Mouse (Mus musculus): Measurements from ENCODE around the gene Ttll5. TPM values are rescaled to one million over a fixed set of nuclear protein-coding genes. Genes with fewer than 3 reads are reported as not detected.

The Ttll5 gene
- polyA plus RNA-seq, 1 experiment = 6.2 TPM

GRCm38 (mm10) chr12:86076321-86076901, 252.0 kb downstream of the Ttll5 start:
- Histone ChIP-seq H3K36me3 (ENCODE audit: control insufficient read depth, insufficient read depth, low read length) (no peaks in the 10 kb centered on the region), H3K27ac (ENCODE audit: insufficient read depth, low read length) (no peak overlapping the region), H3K27me3 (ENCODE audit: control insufficient read depth, insufficient read depth, low read length) (no peaks in the 10 kb centered on the region), H3K4me1 (ENCODE audit: control insufficient read depth, insufficient read depth, insufficient read length) (no peaks in the 10 kb centered on the region), H3K4me3 (ENCODE audit: extremely low read depth, insufficient read depth, insufficient read length) (no peak overlapping the region)
- 49% methylated on average over 13 of the region's 13 CpGs for WGBS
- DNase-seq (ENCODE audit: low read depth in 1 of 2, low spot score in 2 of 2) = no peak
- peak; percentile 6; the same call in 1 of the 2 replicates for TF ChIP-seq CTCF (IDR thresholded peaks at IDR 0.05; ENCODE audit: extremely low read depth, insufficient read depth, insufficient read length, insufficient replicate concordance)
- no peak for TF ChIP-seq POLR2A (IDR thresholded peaks at IDR 0.05; ENCODE audit: low read depth, low read length)

GRCm38 (mm10) chr12:86077322-86077721, 252.9 kb downstream of the Ttll5 start:
- DNase-seq (ENCODE audit: low read depth in 1 of 2, low spot score in 2 of 2) = no peak
- Histone ChIP-seq H3K4me1 (ENCODE audit: control insufficient read depth, insufficient read depth, insufficient read length) (no peaks in the 10 kb centered on the region), H3K36me3 (ENCODE audit: control insufficient read depth, insufficient read depth, low read length) (no peaks in the 10 kb centered on the region), H3K27ac (ENCODE audit: insufficient read depth, low read length) (no peak overlapping the region), H3K4me3 (ENCODE audit: extremely low read depth, insufficient read depth, insufficient read length) (no peak overlapping the region), H3K27me3 (ENCODE audit: control insufficient read depth, insufficient read depth, low read length) (no peaks in the 10 kb centered on the region)
- TF ChIP-seq POLR2A (IDR thresholded peaks at IDR 0.05; ENCODE audit: low read depth, low read length) = no peak
- no peak for TF ChIP-seq CTCF (IDR thresholded peaks at IDR 0.05; ENCODE audit: extremely low read depth, insufficient read depth, insufficient read length, insufficient replicate concordance)
- 81% methylated on average over 8 of the region's 8 CpGs for WGBS

- WGBS = 83% methylated on average over 11 of the region's 11 CpGs
Measured at GRCm38 (mm10) chr12:86077736-86078135, 253.3 kb downstream of the Ttll5 start.

GRCm38 (mm10) chr12:86078176-86078552, 253.7 kb downstream of the Ttll5 start:
- DNase-seq (ENCODE audit: low read depth in 1 of 2, low spot score in 2 of 2) = no peak
- Histone ChIP-seq H3K4me1 (ENCODE audit: control insufficient read depth, insufficient read depth, insufficient read length) (no peaks in the 10 kb centered on the region; the same call in 1 of the 2 replicates), H3K27ac (ENCODE audit: insufficient read depth, low read length) (no peak overlapping the region), H3K36me3 (ENCODE audit: control insufficient read depth, insufficient read depth, low read length) (no peaks in the 10 kb centered on the region), H3K27me3 (ENCODE audit: control insufficient read depth, insufficient read depth, low read length) (0 out of 2 replicates have a peak, but pooled peaks cover 4% of the 10 kb centered on the region), H3K4me3 (ENCODE audit: extremely low read depth, insufficient read depth, insufficient read length) (no peak overlapping the region; the same call in 1 of the 2 replicates)
- 83% methylated on average over 9 of the region's 9 CpGs for WGBS
- TF ChIP-seq POLR2A (IDR thresholded peaks at IDR 0.05; ENCODE audit: low read depth, low read length) (no peak), CTCF (IDR thresholded peaks at IDR 0.05; ENCODE audit: extremely low read depth, insufficient read depth, insufficient read length, insufficient replicate concordance) (no peak)

More at GRCm38 (mm10) chr12:86077736-86078135, 253.3 kb downstream of the Ttll5 start:
- no peak overlapping the region for H3K27ac ChIP-seq (ENCODE audit: insufficient read depth, low read length)
- no peak overlapping the region for H3K4me3 ChIP-seq (ENCODE audit: extremely low read depth, insufficient read depth, insufficient read length)
- DNase-seq (ENCODE audit: low read depth in 1 of 2, low spot score in 2 of 2) = no peak
- TF ChIP-seq POLR2A (IDR thresholded peaks at IDR 0.05; ENCODE audit: low read depth, low read length) (no peak), CTCF (IDR thresholded peaks at IDR 0.05; ENCODE audit: extremely low read depth, insufficient read depth, insufficient read length, insufficient replicate concordance) (no peak)
- H3K4me1 ChIP-seq (ENCODE audit: control insufficient read depth, insufficient read depth, insufficient read length) = no peaks in the 10 kb centered on the region
- H3K36me3 ChIP-seq (ENCODE audit: control insufficient read depth, insufficient read depth, low read length) = no peaks in the 10 kb centered on the region
- 0 out of 2 replicates have a peak, but pooled peaks cover 4% of the 10 kb centered on the region for H3K27me3 ChIP-seq (ENCODE audit: control insufficient read depth, insufficient read depth, low read length)

GRCm38 (mm10) chr12:86078553-86079201, 254.2 kb downstream of the Ttll5 start, which contains the start of gene Tgfb3:
Gene Tgfb3 (minus strand): TSS chr12:86079041.
- peak within 1 kb of the TSS; percentile 36; the same call in 1 of the 2 replicates for H3K27ac ChIP-seq (ENCODE audit: insufficient read depth, low read length)
- TF ChIP-seq POLR2A (IDR thresholded peaks at IDR 0.05; ENCODE audit: low read depth, low read length) = no peak
- TF ChIP-seq CTCF (IDR thresholded peaks at IDR 0.05; ENCODE audit: extremely low read depth, insufficient read depth, insufficient read length, insufficient replicate concordance) = no peak
- H3K36me3 ChIP-seq (ENCODE audit: control insufficient read depth, insufficient read depth, low read length) = no peaks in the 10 kb centered on the region
- H3K4me3 ChIP-seq (ENCODE audit: extremely low read depth, insufficient read depth, insufficient read length) = peak within 1 kb of the TSS; percentile 66
- H3K27me3 ChIP-seq (ENCODE audit: control insufficient read depth, insufficient read depth, low read length) = 0 out of 2 replicates have a peak, but pooled peaks cover 4% of the 10 kb centered on the region
- no peaks in the 10 kb centered on the region; the same call in 1 of the 2 replicates for H3K4me1 ChIP-seq (ENCODE audit: control insufficient read depth, insufficient read depth, insufficient read length)
- no peak for DNase-seq (ENCODE audit: low read depth in 1 of 2, low spot score in 2 of 2)
- 12% methylated on average over 25 of the region's 25 CpGs for WGBS

- TF ChIP-seq CTCF (IDR thresholded peaks at IDR 0.05; ENCODE audit: extremely low read depth, insufficient read depth, insufficient read length, insufficient replicate concordance) (peak; percentile 97), POLR2A (IDR thresholded peaks at IDR 0.05; ENCODE audit: low read depth, low read length) (no peak)
- H3K4me1 ChIP-seq (ENCODE audit: control insufficient read depth, insufficient read depth, insufficient read length) = no peaks in the 10 kb centered on the region; the same call in 1 of the 2 replicates
Measured at GRCm38 (mm10) chr12:86079202-86079667, 254.8 kb downstream of the Ttll5 start.

More at GRCm38 (mm10) chr12:86079202-86079667, 254.8 kb downstream of the Ttll5 start:
- Histone ChIP-seq H3K36me3 (ENCODE audit: control insufficient read depth, insufficient read depth, low read length) (no peaks in the 10 kb centered on the region), H3K4me3 (ENCODE audit: extremely low read depth, insufficient read depth, insufficient read length) (peak overlapping the region; percentile 66), H3K27ac (ENCODE audit: insufficient read depth, low read length) (peak overlapping the region; percentile 36; the same call in 1 of the 2 replicates), H3K27me3 (ENCODE audit: control insufficient read depth, insufficient read depth, low read length) (0 out of 2 replicates have a peak, but pooled peaks cover 4% of the 10 kb centered on the region)
- WGBS = 1% methylated on average over 31 of the region's 31 CpGs
- peak; percentile 51 to 85 for DNase-seq (ENCODE audit: low read depth in 1 of 2, low spot score in 2 of 2)

Measured in spleen, adult 2 months (tissue).